Mouse (Mus musculus): ENCODE measurements around the gene Tle4. TPM values are rescaled to one million over a fixed set of nuclear protein-coding genes. Genes with fewer than 3 reads are reported as not detected.

The Tle4 gene
- total and polyA plus RNA-seq, 3 experiments = 18.9 to 27.7 (median 23.4) TPM

DNA sequence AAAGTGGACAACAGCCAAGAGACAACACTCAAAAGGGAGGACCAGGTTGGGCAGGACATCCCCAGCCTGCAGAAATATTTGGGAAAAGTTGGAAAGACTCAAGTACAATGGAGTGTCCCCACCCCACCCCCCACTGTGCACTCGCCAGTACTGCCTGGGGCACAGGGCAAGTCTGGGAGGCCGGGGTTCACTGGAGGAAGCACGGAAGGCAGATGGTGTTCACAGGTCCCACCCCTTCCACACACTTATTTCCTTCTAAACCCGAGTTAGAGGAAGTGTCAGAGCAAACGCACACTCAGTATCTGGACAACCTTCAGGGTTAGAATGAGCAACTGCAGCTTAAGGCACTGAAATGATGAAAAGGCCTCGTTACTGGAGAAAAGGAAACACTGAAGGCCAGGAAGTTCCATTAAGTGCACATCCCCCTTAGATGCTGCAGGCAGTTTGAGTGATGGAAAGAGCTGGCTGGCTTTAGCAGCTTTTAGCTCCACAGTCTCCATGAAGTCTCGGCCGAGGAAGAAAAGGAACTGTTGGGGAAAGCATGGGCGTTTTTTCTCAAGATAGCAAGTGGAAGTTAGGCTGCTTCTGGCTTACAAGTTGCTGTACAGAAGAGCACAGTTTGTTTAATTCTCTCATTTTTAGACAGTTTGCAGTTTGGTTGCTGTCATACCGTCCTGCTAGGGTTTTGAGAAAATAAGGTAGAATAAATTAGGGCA, 37.5 kb upstream of the Tle4 start:
- Histone ChIP-seq H3K9ac (ENCODE audit: insufficient read depth, low read depth) (no peak overlapping the region), H3K27ac (ENCODE audit: insufficient read depth, low read depth) (no peak overlapping the region)
- dilution Hi-C loops (cut with MboI; ENCODE audit: extremely low pct_ligation_motif_present, extremely low pct_unique_long_range_greater_than_20kb, low sequenced_read_pairs) = no loop called here

DNA sequence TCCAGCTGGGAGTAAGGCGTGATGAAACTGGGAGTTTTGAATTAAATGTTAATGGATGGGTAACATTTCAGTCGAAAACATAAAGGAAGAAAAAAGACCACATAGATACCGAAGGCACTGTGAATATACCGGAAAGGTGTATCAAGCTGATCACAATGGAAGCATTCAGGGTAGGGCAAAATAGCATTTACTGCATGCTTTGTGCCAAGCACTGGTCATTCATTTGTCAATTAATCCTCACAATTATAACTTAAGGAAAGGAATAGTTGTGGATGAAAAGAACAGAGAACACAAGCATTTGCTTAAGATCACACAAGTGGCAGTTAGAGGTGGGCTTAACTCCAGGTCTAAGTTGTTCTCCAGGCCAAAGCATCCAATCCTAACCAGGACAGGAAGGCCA, 25.5 kb upstream of the Tle4 start:
- Histone ChIP-seq H3K9ac (ENCODE audit: insufficient read depth, low read depth) (no peak overlapping the region), H3K36me3 (replicated peaks in 1 of 2; ENCODE audit: control insufficient read depth in 1 of 2, insufficient read depth in 1 of 2, low read length in 1 of 2) (no peaks in the 10 kb centered on the region), H3K27me3 (replicated peaks) (no peaks in the 10 kb centered on the region), H3K9me3 (replicated peaks; ENCODE audit: low read length) (no peaks in the 10 kb centered on the region), H3K27ac (ENCODE audit: insufficient read depth, low read depth) (no peak overlapping the region), H3K4me2 (ENCODE audit: insufficient read depth, low read depth, poor library complexity, severe bottlenecking) (no peak overlapping the region), H3K79me2 (replicated peaks; ENCODE audit: control insufficient read depth, extremely low read depth, insufficient read depth, poor library complexity, severe bottlenecking) (no peaks in the 10 kb centered on the region), H3K4me1 (ENCODE audit: control insufficient read depth in 1 of 2, insufficient read depth in 2 of 2) (peaks cover 7 to 32% of the 10 kb centered on the region in 2 experiments; a peak in 3 of 4 replicates), H3K4me3 (replicated peaks in 1 of 3; ENCODE audit: low read depth in 2 of 3, low read length in 2 of 3, poor library complexity in 1 of 3) (no peak overlapping the region)
- no peak for DNase-seq (ENCODE audit: extremely low read depth)
- in situ Hi-C loops (cut with MboI; ENCODE audit: low pct_ligation_motif_present, low pct_unique_long_range_greater_than_20kb, low sequenced_read_pairs) = no loop called here
- TF ChIP-seq EP300 (IDR thresholded peaks at IDR 0.05; ENCODE audit: low read length) (no peak), MEF2A (IDR thresholded peaks at IDR 0.05; ENCODE audit: borderline replicate concordance, low read depth, low read length) (no peak), BHLHE40 (IDR thresholded peaks at IDR 0.05; ENCODE audit: low read depth, low read length) (no peak), IRF4 (IDR thresholded peaks at IDR 0.05; ENCODE audit: low read depth, low read length) (no peak), ZC3H11A (IDR thresholded peaks at IDR 0.05; ENCODE audit: low read depth, low read length) (no peak), RCOR1 (conservative IDR thresholded peaks at IDR 0.05; ENCODE audit: low read depth, low read length) (no peak), ZMIZ1 (IDR thresholded peaks at IDR 0.05; ENCODE audit: low read depth, low read length) (no peak), ZNF384 (IDR thresholded peaks at IDR 0.05; ENCODE audit: low read depth, low read length) (no peak), ETS1 (conservative IDR thresholded peaks at IDR 0.05; ENCODE audit: low read depth, low read length) (no peak), POLR2A (IDR thresholded peaks at IDR 0.05; ENCODE audit: low read depth, low read length) (no peak)
- dilution Hi-C loops (cut with MboI; ENCODE audit: extremely low pct_ligation_motif_present, extremely low pct_unique_long_range_greater_than_20kb, low sequenced_read_pairs) = no loop called here

More for the DNA sequence above, 37.5 kb upstream of the Tle4 start:
- Histone ChIP-seq H3K9me3 (replicated peaks; ENCODE audit: low read length) (peaks cover 7% of the 10 kb centered on the region), H3K4me2 (ENCODE audit: insufficient read depth, low read depth, poor library complexity, severe bottlenecking) (no peak overlapping the region), H3K79me2 (replicated peaks; ENCODE audit: control insufficient read depth, extremely low read depth, insufficient read depth, poor library complexity, severe bottlenecking) (no peaks in the 10 kb centered on the region), H3K36me3 (replicated peaks in 1 of 2; ENCODE audit: control insufficient read depth in 1 of 2, insufficient read depth in 1 of 2, low read length in 1 of 2) (no peaks in the 10 kb centered on the region), H3K27me3 (replicated peaks) (no peaks in the 10 kb centered on the region), H3K4me1 (ENCODE audit: control insufficient read depth in 1 of 2, insufficient read depth in 2 of 2) (peaks cover 0 to 4% of the 10 kb centered on the region in 2 experiments; a peak in 1 of 4 replicates), H3K4me3 (replicated peaks in 1 of 3; ENCODE audit: low read depth in 2 of 3, low read length in 2 of 3, poor library complexity in 1 of 3) (no peak overlapping the region)
- DNase-seq (ENCODE audit: extremely low read depth) = no peak
- in situ Hi-C loops (cut with MboI; ENCODE audit: low pct_ligation_motif_present, low pct_unique_long_range_greater_than_20kb, low sequenced_read_pairs) = no loop called here
- TF ChIP-seq ZKSCAN1 (IDR thresholded peaks at IDR 0.05; ENCODE audit: borderline replicate concordance, low read depth, low read length) (no peak), PAX5 (IDR thresholded peaks at IDR 0.05; ENCODE audit: low read length) (no peak), SIN3A (IDR thresholded peaks at IDR 0.05; ENCODE audit: low read length) (no peak), MXI1 (IDR thresholded peaks at IDR 0.05; ENCODE audit: low read depth, low read length) (no peak), USF1 (IDR thresholded peaks at IDR 0.05; ENCODE audit: low read depth, low read length) (no peak), RAD21 (IDR thresholded peaks at IDR 0.05; ENCODE audit: low read depth, low read length) (no peak), TBP (conservative IDR thresholded peaks at IDR 0.05; ENCODE audit: low read depth, low read length) (no peak), POLR2A (IDR thresholded peaks at IDR 0.05; ENCODE audit: low read depth, low read length) (no peak), BHLHE40 (IDR thresholded peaks at IDR 0.05; ENCODE audit: low read depth, low read length) (no peak), CHD2 (IDR thresholded peaks at IDR 0.05; ENCODE audit: low read length) (no peak), MAFK (IDR thresholded peaks at IDR 0.05; ENCODE audit: insufficient replicate concordance, low read length) (no peak), TCF12 (IDR thresholded peaks at IDR 0.05; ENCODE audit: low read depth, low read length) (no peak), JUN (IDR thresholded peaks at IDR 0.05; ENCODE audit: insufficient read depth, low read depth, low read length) (no peak), USF2 (conservative IDR thresholded peaks at IDR 0.05; ENCODE audit: low read depth, low read length) (no peak), RCOR1 (conservative IDR thresholded peaks at IDR 0.05; ENCODE audit: low read depth, low read length) (no peak), CTCF (conservative IDR thresholded peaks at IDR 0.05 in 1 of 2, IDR thresholded peaks at IDR 0.05 in 1 of 2; ENCODE audit: low read depth in 2 of 2, low read length in 2 of 2) (no peak), CHD1 (IDR thresholded peaks at IDR 0.05; ENCODE audit: low read depth, low read length) (no peak), MYC (IDR thresholded peaks at IDR 0.05; ENCODE audit: low read depth, low read length) (no peak), E2F4 (IDR thresholded peaks at IDR 0.05; ENCODE audit: insufficient replicate concordance, low read depth, low read length) (no peak)
